Mouse (Mus musculus): ENCODE data around the gene Pcdh7.

Gene Pcdh7

GRCm38 (mm10) chr5:57934666-57935065, 216.9 kb downstream of the Pcdh7 start:
- DNase-seq: no peak

GRCm38 (mm10) chr5:57940457-57940856, 222.7 kb downstream of the Pcdh7 start:
- no peak for DNase-seq

GRCm38 (mm10) chr5:57943176-57943575, 225.4 kb downstream of the Pcdh7 start:
- no peak for DNase-seq

GRCm38 (mm10) chr5:57943611-57944010, 225.8 kb downstream of the Pcdh7 start:
- no peak for DNase-seq

- DNase-seq: no peak
These were observed 227.7 kb downstream of the Pcdh7 start for GRCm38 (mm10) chr5:57945419-57945818.

GRCm38 (mm10) chr5:57959317-57959716, 241.6 kb downstream of the Pcdh7 start:
- DNase-seq: no peak

GRCm38 (mm10) chr5:57963792-57964191, 246.0 kb downstream of the Pcdh7 start:
- no peak for DNase-seq

GRCm38 (mm10) chr5:57964201-57964600, 246.4 kb downstream of the Pcdh7 start:
- DNase-seq: no peak

GRCm38 (mm10) chr5:57993584-57993983, 275.8 kb downstream of the Pcdh7 start:
- DNase-seq: no peak

GRCm38 (mm10) chr5:58021331-58021730, 303.6 kb downstream of the Pcdh7 start:
- no peak for DNase-seq

GRCm38 (mm10) chr5:58025123-58025522, 307.4 kb downstream of the Pcdh7 start:
- no peak for DNase-seq

- no peak for DNase-seq
These were observed 308.0 kb downstream of the Pcdh7 start for GRCm38 (mm10) chr5:58025759-58026158.

- DNase-seq: no peak
These were observed 322.1 kb downstream of the Pcdh7 start for GRCm38 (mm10) chr5:58039875-58040274.

GRCm38 (mm10) chr5:58044216-58044615, 326.4 kb downstream of the Pcdh7 start:
- no peak for DNase-seq

- no peak for DNase-seq
These were observed 363.3 kb downstream of the Pcdh7 start for GRCm38 (mm10) chr5:58081054-58081453.

GRCm38 (mm10) chr5:58082230-58082629, 364.5 kb downstream of the Pcdh7 start:
- no peak for DNase-seq

- DNase-seq: no peak
These were observed 365.3 kb downstream of the Pcdh7 start for GRCm38 (mm10) chr5:58083056-58083455.

- DNase-seq: no peak
These were observed 366.2 kb downstream of the Pcdh7 start for GRCm38 (mm10) chr5:58083972-58084371.

- DNase-seq: no peak
These were observed 391.0 kb downstream of the Pcdh7 start for GRCm38 (mm10) chr5:58108665-58109364.

GRCm38 (mm10) chr5:58116096-58116495, 398.3 kb downstream of the Pcdh7 start:
- no peak for DNase-seq

GRCm38 (mm10) chr5:58117896-58118295, 400.1 kb downstream of the Pcdh7 start:
- no peak for DNase-seq

GRCm38 (mm10) chr5:58118930-58119611, 401.3 kb downstream of the Pcdh7 start:
- DNase-seq: no peak

GRCm38 (mm10) chr5:58143897-58144296, 426.1 kb downstream of the Pcdh7 start:
- DNase-seq: no peak

- DNase-seq: no peak
These were observed 436.2 kb downstream of the Pcdh7 start for GRCm38 (mm10) chr5:58153966-58154365.

GRCm38 (mm10) chr5:58172218-58172617, 454.5 kb downstream of the Pcdh7 start:
- DNase-seq: no peak
